Mouse (Mus musculus) limb, embryonic 13.5 days (tissue): ENCODE measurements around the gene Mad1l1. TPM values are rescaled to one million over a fixed set of nuclear protein-coding genes. Genes with fewer than 3 reads are reported as not detected.

ENCODE experiments used
- ATAC-seq: fragments of 200-750 bp; cut with Nextera tagmentation; 2 replicates; pipeline ENCODE4 v1.8.0; 2017; ENCODE audit warnings: low read depth, moderate number of reproducible peaks, moderate TSS enrichment; ENCODE audit not compliant: low FRiP score
- H3K27ac ChIP-seq: fragments of 300-500 bp; sonication (generic); 2 replicates; pipeline ENCODE4 v1.5.1; 2015; ENCODE audit warnings: inconsistent platforms, mild to moderate bottlenecking, moderate library complexity
- H3K27me3 ChIP-seq: fragments of 300-500 bp; sonication (generic); 2 replicates; pipeline ENCODE4 v1.6.1; 2015; ENCODE audit warnings: mild to moderate bottlenecking, inconsistent platforms
- H3K36me3 ChIP-seq: fragments of 300-500 bp; sonication (generic); 2 replicates; pipeline ENCODE4 v1.6.1; 2015; ENCODE audit warnings: inconsistent platforms, mild to moderate bottlenecking, moderate library complexity
- H3K4me1 ChIP-seq: fragments of 300-500 bp; sonication (generic); 2 replicates; pipeline ENCODE4 v1.6.1; 2015; ENCODE audit warnings: inconsistent platforms
- H3K4me2 ChIP-seq: fragments of 300-500 bp; sonication (generic); replicated peaks from 2 replicates; pipeline ENCODE4 v1.6.1; 2015; ENCODE audit warnings: inconsistent platforms, mild to moderate bottlenecking, moderate library complexity
- H3K4me3 ChIP-seq: fragments of 300-500 bp; sonication (generic); 2 replicates; pipeline ENCODE4 v1.5.1; 2015; ENCODE audit warnings: moderate library complexity, mild to moderate bottlenecking, inconsistent platforms
- H3K9ac ChIP-seq: fragments of 300-500 bp; sonication (generic); 2 replicates; pipeline ENCODE4 v1.6.1; 2015; ENCODE audit warnings: mild to moderate bottlenecking, inconsistent platforms
- H3K9me3 ChIP-seq: fragments of 300-500 bp; sonication (generic); 2 replicates; pipeline ENCODE4 v1.6.1; 2016; ENCODE audit warnings: inconsistent platforms
- WGBS: fragments of 180-500 bp; shearing (Covaris S2); methylation state at CpG from one replicate; pipeline ENCODE4 v1.1.7; 2015; 5-methylcytosine and 5-hydroxymethylcytosine counted together
- polyA plus RNA-seq: library from polyadenylated mRNA; unstranded; fragments of >200 nt; fragmentation: Nextera tagmentation; extraction: Ambion mirVana; gene quantifications from 2 replicates; pipeline ENCODE4 v1.2.1, GENCODE M21; 2015

Gene Mad1l1
- polyA plus RNA-seq, 1 experiment from 2014 or later: 52.6 TPM

DNA sequence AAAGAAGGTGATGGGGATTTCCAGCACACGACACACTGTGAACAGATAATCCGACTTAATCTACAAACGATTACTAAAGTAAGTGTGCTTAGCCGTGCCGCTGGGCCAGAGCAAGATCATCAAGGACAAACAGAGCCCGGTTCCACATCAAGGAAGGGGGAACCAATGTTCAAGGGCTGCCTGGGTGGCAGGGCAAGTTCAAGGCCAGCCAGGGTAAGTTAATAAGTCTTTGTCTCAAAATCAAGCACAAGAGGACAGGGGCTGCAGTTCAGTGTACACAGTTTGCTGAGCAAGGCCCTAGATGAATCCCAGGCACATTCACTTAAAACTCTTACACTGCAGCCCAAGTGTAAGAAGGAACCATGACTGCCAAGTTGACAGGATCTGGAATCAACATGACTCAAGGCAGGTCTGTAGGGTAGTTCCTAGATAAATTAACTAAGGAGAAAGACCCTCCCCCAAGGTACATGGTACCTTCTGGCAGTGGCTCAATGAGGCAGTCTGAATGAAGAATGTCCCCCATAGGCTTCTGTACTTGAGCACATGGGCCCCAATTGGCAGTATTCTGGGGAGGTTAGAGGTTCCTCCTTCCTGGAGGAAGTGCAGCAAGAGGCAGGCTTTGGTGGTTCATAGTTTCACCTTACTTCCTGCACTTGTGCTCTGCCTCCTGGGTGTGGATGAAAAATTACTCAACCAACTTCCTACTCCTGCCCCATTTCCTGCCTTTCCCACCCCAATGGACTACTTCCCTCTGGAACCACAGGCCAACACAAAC lies 159.1 kb downstream of the Mad1l1 start:
- H3K27me3 ChIP-seq: no peaks in the 10 kb centered on the region
- H3K27ac ChIP-seq: no peak overlapping the region
- WGBS: 75% methylated on average over 6 of the region's 6 CpGs
- no peak for ATAC-seq
- H3K9ac ChIP-seq: no peak overlapping the region
- no peak overlapping the region for H3K4me3 ChIP-seq
- no peaks in the 10 kb centered on the region for H3K4me1 ChIP-seq
- no peaks in the 10 kb centered on the region for H3K9me3 ChIP-seq
- H3K4me2 ChIP-seq: no peak overlapping the region
- H3K36me3 ChIP-seq: no peaks in the 10 kb centered on the region

DNA sequence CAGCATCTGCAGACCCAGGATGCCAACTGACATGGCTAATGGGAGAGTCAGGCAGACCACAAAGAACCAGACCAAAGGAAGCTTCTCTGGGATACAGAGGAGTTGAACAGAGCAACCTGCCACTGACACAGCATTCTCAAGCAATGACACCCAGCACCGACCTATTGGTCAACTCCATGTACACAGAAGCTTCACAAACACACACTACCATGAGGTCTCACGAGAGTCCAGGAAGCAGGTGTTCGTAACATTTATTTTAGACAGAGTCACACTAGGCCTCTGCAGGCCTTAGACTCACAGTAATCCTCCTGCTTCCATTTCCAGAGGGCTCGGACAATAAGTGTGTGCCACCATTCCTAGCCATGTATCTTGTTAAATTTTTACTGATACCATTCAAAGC lies 162.3 kb downstream of the Mad1l1 start:
- Histone ChIP-seq H3K4me3 (no peak overlapping the region), H3K27me3 (no peaks in the 10 kb centered on the region), H3K36me3 (peaks cover 4% of the 10 kb centered on the region; the same call in 1 of the 2 replicates), H3K9ac (no peak overlapping the region), H3K27ac (no peak overlapping the region), H3K4me2 (no peak overlapping the region), H3K4me1 (no peaks in the 10 kb centered on the region), H3K9me3 (no peaks in the 10 kb centered on the region)
- WGBS: 83% methylated on average over 4 of the region's 4 CpGs
- no peak for ATAC-seq

DNA sequence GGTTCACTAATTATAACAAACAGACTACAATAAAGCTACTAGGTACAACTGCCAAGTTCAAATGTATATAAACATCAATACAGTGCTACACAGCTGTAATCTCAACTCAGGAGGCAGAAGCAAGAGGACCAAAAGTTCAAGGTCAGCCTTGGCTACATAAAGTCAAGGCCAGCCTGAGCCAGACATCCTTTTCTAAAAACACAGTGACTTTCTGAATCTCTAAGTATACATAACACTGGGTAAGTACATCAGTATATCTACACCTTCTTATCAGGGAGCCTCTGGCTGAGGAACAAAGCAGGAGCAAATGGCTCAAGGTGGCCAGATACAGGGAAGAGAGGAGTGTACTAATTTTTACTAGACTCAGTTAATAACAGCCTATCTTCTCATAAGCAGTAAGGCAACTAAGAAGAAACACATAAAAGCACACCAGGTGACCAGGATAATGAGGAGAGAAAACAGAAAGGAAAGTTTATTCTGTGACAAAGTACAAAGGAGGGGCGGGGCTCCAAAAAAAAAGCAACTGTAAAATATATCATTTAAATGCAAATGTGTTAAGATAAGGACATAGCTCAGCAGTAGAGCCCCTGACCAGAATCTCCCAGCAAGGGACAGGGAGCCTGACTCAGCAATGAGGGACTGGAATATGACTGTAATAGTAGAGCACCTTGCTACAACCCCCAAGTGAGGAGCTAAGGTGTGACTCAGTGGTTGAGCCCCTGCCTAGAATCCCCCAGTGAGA lies 163.3 kb downstream of the Mad1l1 start:
- Histone ChIP-seq H3K4me1 (0 out of 2 replicates have a peak, but pooled peaks cover 6% of the 10 kb centered on the region), H3K9me3 (no peaks in the 10 kb centered on the region), H3K4me3 (no peak overlapping the region), H3K9ac (no peak overlapping the region), H3K36me3 (peaks cover 4% of the 10 kb centered on the region; the same call in 1 of the 2 replicates), H3K4me2 (no peak overlapping the region), H3K27me3 (no peaks in the 10 kb centered on the region), H3K27ac (no peak overlapping the region)
- 86% methylated on average over 1 of the region's 1 CpGs for WGBS
- ATAC-seq: no peak

DNA sequence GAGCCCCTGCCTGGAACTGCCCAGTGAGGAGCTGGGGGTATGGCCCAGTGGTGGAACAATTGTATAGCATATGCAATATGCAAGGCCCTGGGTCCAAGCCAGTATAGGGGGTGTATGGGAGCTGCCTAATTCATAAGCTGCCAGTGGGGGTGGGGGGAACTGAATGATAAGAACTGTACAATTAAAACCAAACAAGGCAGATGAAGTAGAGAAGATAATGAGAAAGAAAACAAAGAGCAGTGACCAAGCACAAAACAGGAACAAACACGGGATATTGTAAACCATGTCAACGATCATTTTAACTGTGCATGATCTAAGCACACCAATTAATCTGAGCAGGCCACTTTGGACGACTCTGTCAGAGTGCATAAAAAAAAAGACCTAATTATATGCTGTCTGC lies 167.2 kb downstream of the Mad1l1 start:
- peaks cover 19% of the 10 kb centered on the region for H3K4me1 ChIP-seq
- no peaks in the 10 kb centered on the region for H3K27me3 ChIP-seq
- H3K4me2 ChIP-seq: no peak overlapping the region
- no peak for ATAC-seq
- H3K36me3 ChIP-seq: peaks cover 4% of the 10 kb centered on the region; the same call in 1 of the 2 replicates
- H3K9ac ChIP-seq: no peak overlapping the region
- H3K9me3 ChIP-seq: no peaks in the 10 kb centered on the region
- no peak overlapping the region for H3K4me3 ChIP-seq
- H3K27ac ChIP-seq: no peak overlapping the region
- WGBS: 61% methylated on average over 3 of the region's 3 CpGs

DNA sequence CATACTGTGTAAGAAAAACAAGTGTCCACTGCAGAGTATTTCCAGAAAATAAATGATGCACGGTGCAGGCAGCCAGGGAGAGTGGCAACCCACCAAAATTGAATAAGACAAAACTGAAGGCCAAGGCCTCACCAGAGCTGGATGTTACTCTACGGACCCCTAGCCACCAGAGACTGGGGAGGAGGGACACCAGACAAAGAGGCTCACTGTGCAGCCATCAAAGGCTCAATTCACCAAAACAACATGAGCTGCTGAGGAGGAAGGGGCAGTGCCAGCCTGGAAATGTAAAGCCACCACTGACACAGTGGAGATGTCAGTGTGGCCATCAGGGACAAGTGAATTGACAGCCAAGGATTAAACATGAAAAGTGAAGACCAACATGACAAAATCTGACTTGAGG lies 169.5 kb downstream of the Mad1l1 start:
- WGBS: 46% methylated on average over 2 of the region's 2 CpGs
- H3K4me3 ChIP-seq: no peak overlapping the region
- peaks cover 19% of the 10 kb centered on the region for H3K4me1 ChIP-seq
- H3K9ac ChIP-seq: no peak overlapping the region
- H3K36me3 ChIP-seq: peaks cover 4% of the 10 kb centered on the region; the same call in 1 of the 2 replicates
- no peaks in the 10 kb centered on the region for H3K9me3 ChIP-seq
- no peak overlapping the region for H3K4me2 ChIP-seq
- ATAC-seq: no peak
- H3K27me3 ChIP-seq: no peaks in the 10 kb centered on the region
- H3K27ac ChIP-seq: no peak overlapping the region

DNA sequence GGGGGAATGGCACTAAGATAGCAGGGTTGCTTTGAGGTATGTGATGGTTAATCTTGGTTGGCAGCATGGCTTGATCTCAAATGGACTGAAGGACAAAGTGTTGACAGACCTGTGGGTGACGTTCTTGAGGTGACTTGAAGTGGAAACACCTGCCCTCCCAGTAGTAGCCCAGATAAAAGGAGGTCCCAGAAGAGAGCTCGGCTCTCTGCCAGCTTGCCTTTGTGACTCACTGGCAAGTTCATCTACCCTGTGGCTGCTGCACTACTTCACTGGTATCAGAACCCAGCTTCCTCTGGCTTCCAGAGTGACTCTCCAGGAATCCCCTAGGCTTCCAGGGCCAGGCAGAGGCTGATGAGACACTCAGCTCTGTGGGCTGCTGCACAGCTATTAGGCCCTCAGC lies 170.2 kb downstream of the Mad1l1 start:
- no peak overlapping the region for H3K27ac ChIP-seq
- H3K4me2 ChIP-seq: no peak overlapping the region
- H3K9ac ChIP-seq: no peak overlapping the region
- ATAC-seq: no peak
- no peak overlapping the region for H3K4me3 ChIP-seq
- H3K9me3 ChIP-seq: no peaks in the 10 kb centered on the region
- peaks cover 4% of the 10 kb centered on the region; the same call in 1 of the 2 replicates for H3K36me3 ChIP-seq
- peaks cover 19% of the 10 kb centered on the region for H3K4me1 ChIP-seq
- 54% methylated on average over 2 of the region's 2 CpGs for WGBS
- no peaks in the 10 kb centered on the region for H3K27me3 ChIP-seq

DNA sequence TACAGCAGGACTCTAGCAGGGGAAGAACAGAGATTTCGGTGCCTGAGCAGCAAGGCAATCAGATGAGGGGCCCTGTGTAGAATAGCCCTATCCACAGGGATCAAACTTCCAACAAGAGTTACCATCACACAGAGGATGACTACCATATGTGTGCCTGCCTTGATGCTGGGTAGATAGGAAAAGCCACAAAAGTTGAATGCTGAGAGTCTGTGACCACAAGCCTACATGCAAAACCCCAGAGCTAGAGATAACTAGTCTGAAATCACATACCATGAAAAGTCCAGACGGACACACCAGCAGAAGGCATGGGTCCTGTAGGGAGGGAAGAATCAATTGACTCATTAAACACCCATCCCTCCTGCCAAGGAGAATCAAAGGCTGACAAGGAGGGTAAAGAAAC lies 170.7 kb downstream of the Mad1l1 start:
- Histone ChIP-seq H3K9ac (no peak overlapping the region), H3K36me3 (peaks cover 4% of the 10 kb centered on the region; the same call in 1 of the 2 replicates), H3K4me2 (no peak overlapping the region), H3K27ac (no peak overlapping the region), H3K27me3 (no peaks in the 10 kb centered on the region), H3K4me3 (no peak overlapping the region), H3K9me3 (no peaks in the 10 kb centered on the region), H3K4me1 (peaks cover 19% of the 10 kb centered on the region)
- 92% methylated on average over 2 of the region's 2 CpGs for WGBS
- ATAC-seq: no peak

DNA sequence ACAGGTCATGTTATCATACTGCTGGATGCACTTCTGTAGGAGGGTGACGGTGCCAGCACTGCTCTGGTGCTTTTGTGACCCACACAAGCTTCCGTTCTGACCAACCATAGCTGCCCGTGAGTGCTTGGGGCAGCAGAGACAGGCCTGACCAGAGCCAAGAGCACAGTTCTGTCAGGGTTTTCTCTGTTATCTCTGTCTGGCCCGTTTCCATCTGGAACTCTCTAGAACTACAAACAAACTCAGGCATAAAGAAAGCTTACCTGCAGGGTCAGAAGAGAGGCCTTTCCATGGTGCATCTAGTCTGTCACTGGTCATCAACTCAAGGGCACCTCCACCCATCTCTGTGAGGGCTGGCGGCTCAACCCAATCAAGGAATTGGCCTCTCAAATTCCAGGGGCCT lies 171.2 kb downstream of the Mad1l1 start:
- H3K9me3 ChIP-seq: no peaks in the 10 kb centered on the region
- no peak overlapping the region for H3K4me3 ChIP-seq
- H3K27ac ChIP-seq: no peak overlapping the region
- 92% methylated on average over 5 of the region's 5 CpGs for WGBS
- H3K4me1 ChIP-seq: peaks cover 19% of the 10 kb centered on the region
- ATAC-seq: no peak
- H3K27me3 ChIP-seq: no peaks in the 10 kb centered on the region
- no peak overlapping the region for H3K4me2 ChIP-seq
- H3K36me3 ChIP-seq: peaks cover 4% of the 10 kb centered on the region; the same call in 1 of the 2 replicates
- H3K9ac ChIP-seq: no peak overlapping the region

DNA sequence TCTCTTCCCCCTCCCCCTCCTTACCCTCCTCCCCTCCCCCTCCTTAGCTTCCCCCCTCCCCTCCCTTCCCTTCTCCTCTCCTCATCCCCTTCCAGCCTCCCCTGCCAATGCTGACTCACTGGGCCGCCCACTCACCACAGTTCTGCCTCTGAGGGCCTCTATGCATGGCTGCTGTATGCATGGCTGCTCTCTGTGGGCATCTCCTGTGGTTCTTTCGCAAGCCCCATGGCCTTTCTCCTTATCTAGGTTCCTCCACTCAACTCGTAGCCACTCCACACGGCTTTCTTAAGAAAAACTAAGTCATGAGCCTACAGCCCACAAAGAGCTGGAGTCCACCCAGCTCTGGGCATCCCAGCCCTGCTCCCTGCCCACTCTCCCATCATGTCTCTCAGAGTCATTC lies 172.1 kb downstream of the Mad1l1 start:
- H3K9ac ChIP-seq: no peak overlapping the region
- H3K9me3 ChIP-seq: no peaks in the 10 kb centered on the region
- no peak overlapping the region for H3K27ac ChIP-seq
- WGBS: 94% methylated on average over 4 of the region's 4 CpGs
- H3K4me3 ChIP-seq: no peak overlapping the region
- peaks cover 19% of the 10 kb centered on the region for H3K4me1 ChIP-seq
- H3K36me3 ChIP-seq: no peaks in the 10 kb centered on the region
- no peaks in the 10 kb centered on the region for H3K27me3 ChIP-seq
- ATAC-seq: no peak
- H3K4me2 ChIP-seq: no peak overlapping the region

DNA sequence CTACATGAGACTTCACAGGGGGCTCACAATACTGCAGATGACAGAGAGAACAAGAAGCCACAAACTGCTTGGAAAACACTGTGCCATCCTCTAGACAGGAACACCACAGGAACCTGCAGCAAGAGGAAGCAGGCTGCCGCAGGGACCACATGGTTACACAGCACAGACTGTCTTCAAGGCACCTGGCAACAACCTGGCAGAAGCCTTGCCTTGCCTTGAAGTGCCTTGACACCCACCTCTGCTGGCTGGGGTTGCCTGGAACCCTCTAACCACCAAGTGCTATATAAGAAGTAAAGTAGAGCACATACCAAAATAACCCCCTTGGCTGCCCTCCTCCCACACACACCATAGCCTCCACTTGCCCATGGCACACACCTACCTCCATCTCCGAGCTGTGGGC lies 177.8 kb downstream of the Mad1l1 start:
- Histone ChIP-seq H3K27ac (no peak overlapping the region), H3K4me2 (no peak overlapping the region), H3K9me3 (no peaks in the 10 kb centered on the region), H3K36me3 (no peaks in the 10 kb centered on the region), H3K27me3 (no peaks in the 10 kb centered on the region), H3K4me1 (peaks cover 2% of the 10 kb centered on the region), H3K4me3 (no peak overlapping the region), H3K9ac (no peak overlapping the region)
- WGBS: 92% methylated on average over 2 of the region's 2 CpGs
- ATAC-seq: no peak

DNA sequence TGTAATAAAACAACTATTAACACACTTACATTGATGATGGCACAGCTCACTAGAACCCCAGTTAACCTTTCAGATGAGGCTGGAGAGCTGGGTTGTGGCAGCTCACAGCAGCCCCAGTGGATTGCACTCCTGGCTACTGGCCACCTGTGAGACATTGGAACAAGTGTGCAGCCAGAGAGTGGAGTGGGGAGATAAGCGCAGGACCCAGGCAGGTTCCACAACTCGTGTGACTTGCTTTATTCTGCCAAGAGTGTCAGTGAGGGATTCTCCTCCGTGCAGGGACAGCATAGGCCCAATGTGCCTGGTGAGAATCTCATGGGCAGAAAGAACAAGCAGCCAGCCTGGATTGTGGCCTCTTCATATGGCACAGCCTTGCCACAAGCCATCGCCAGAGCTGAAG lies 180.0 kb downstream of the Mad1l1 start:
- H3K27me3 ChIP-seq: no peaks in the 10 kb centered on the region
- H3K4me1 ChIP-seq: peaks cover 16% of the 10 kb centered on the region
- no peak overlapping the region for H3K4me2 ChIP-seq
- H3K4me3 ChIP-seq: no peak overlapping the region
- no peak for ATAC-seq
- WGBS: 89% methylated on average over 4 of the region's 4 CpGs
- H3K9ac ChIP-seq: no peak overlapping the region
- H3K9me3 ChIP-seq: no peaks in the 10 kb centered on the region
- peaks cover 5% of the 10 kb centered on the region for H3K36me3 ChIP-seq
- H3K27ac ChIP-seq: no peak overlapping the region

DNA sequence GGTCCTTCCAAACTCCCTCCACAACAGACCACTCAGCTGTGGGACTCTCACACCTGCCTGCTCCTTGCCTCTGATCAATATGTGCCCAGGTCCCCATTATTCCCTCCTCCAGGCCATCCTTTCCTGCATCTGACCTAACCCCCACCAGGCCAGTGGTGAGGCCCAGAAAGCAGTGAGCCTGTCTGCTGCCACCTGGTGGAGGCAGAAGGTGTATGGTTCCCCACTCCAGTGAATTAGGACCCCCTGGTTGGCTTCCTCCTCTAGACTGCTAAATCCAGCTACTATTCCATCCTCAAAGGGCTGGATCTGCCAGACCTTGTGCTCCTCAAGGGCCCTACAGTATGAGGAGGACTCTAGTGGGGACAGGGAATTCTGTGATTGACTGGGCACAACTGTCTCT lies 181.1 kb downstream of the Mad1l1 start:
- H3K9me3 ChIP-seq: no peaks in the 10 kb centered on the region
- ATAC-seq: 0 out of 2 replicates have a peak, but pooled peaks have one; percentile 31
- H3K27me3 ChIP-seq: no peaks in the 10 kb centered on the region
- H3K4me2 ChIP-seq: no peak overlapping the region
- no peak overlapping the region for H3K9ac ChIP-seq
- no peak overlapping the region for H3K4me3 ChIP-seq
- H3K27ac ChIP-seq: no peak overlapping the region
- H3K36me3 ChIP-seq: peaks cover 11% of the 10 kb centered on the region
- H3K4me1 ChIP-seq: peaks cover 16% of the 10 kb centered on the region
